Mouse (Mus musculus) ES-Bruce4 (cell line): Measurements from ENCODE around the gene Plek2. TPM values are rescaled to one million over a fixed set of nuclear protein-coding genes. Genes with fewer than 3 reads are reported as not detected.

ENCODE experiments used
- H3K27ac ChIP-seq: 2 replicates; pipeline ENCODE4 v1.5.1; 2012; ENCODE audit warnings: low read length, inconsistent platforms; ENCODE audit not compliant: insufficient read depth
- H3K27me3 ChIP-seq: 2 replicates; pipeline ENCODE4 v1.6.1; 2012; ENCODE audit warnings: mild to moderate bottlenecking, low read length, inconsistent platforms; ENCODE audit not compliant: control insufficient read depth, poor library complexity, insufficient read depth, severe bottlenecking
- H3K36me3 ChIP-seq: 2 replicates; pipeline ENCODE4 v1.6.1; 2012; ENCODE audit warnings: inconsistent platforms, mild to moderate bottlenecking, low read length, moderate library complexity; ENCODE audit not compliant: control insufficient read depth, poor library complexity, insufficient read depth, severe bottlenecking
- H3K4me1 ChIP-seq: one replicate; pipeline ENCODE4 v1.8.1; 2011; ENCODE audit warnings: low read length; ENCODE audit not compliant: control insufficient read depth, insufficient read depth
- H3K4me3 ChIP-seq: 2 replicates; pipeline ENCODE4 v1.5.1; 2011; ENCODE audit warnings: low read depth, mild to moderate bottlenecking, low read length
- H3K9ac ChIP-seq: 2 replicates; pipeline ENCODE4 v1.6.1; 2012; ENCODE audit warnings: low read depth, mild to moderate bottlenecking, inconsistent platforms; ENCODE audit not compliant: poor library complexity, severe bottlenecking
- H3K9me3 ChIP-seq: replicated peaks from 2 replicates; pipeline ENCODE4 v1.6.1; 2012; ENCODE audit warnings: mild to moderate bottlenecking, low read length, inconsistent platforms; ENCODE audit not compliant: control insufficient read depth, poor library complexity, insufficient read depth, severe bottlenecking
- CTCF ChIP-seq: IDR thresholded peaks from one replicate; pipeline ENCODE4 v1.8.1; 2011; ENCODE audit warnings: low read depth, low read length
- EP300 ChIP-seq: IDR thresholded peaks from 2 replicates; pipeline ENCODE4 v1.6.1; 2011; ENCODE audit warnings: low read depth, low read length; ENCODE audit not compliant: insufficient read depth
- POLR2A ChIP-seq: IDR thresholded peaks from one replicate; pipeline ENCODE4 v1.8.1; 2011; ENCODE audit warnings: low read length; ENCODE audit not compliant: insufficient read depth
- polyA plus RNA-seq: library from polyadenylated mRNA; stranded (reverse); fragments of >200 nt; gene quantifications from 2 replicates; pipeline ENCODE4 v1.2.4, GENCODE M21; 2011; ENCODE audit warnings: low read depth; ENCODE audit not compliant: missing spikeins, insufficient read depth, insufficient read length

Gene Plek2
- polyA plus RNA-seq, 1 experiment, result 3.0 TPM

GRCm38 (mm10) chr12:78922058-78922457 is 15.3 kb upstream of the Plek2 start:
- H3K36me3 ChIP-seq, result no peaks in the 10 kb centered on the region
- H3K9ac ChIP-seq, result no peak overlapping the region
- H3K4me1 ChIP-seq, result no peaks in the 10 kb centered on the region
- H3K27ac ChIP-seq, result no peak overlapping the region
- TF ChIP-seq CTCF (no peak), EP300 (no peak), POLR2A (no peak)
- no peaks in the 10 kb centered on the region for H3K9me3 ChIP-seq
- H3K4me3 ChIP-seq, result no peak overlapping the region
- H3K27me3 ChIP-seq, result no peaks in the 10 kb centered on the region

- H3K9ac ChIP-seq, result no peak overlapping the region
- H3K4me3 ChIP-seq, result no peak overlapping the region
- H3K4me1 ChIP-seq, result no peaks in the 10 kb centered on the region
- H3K36me3 ChIP-seq, result no peaks in the 10 kb centered on the region
- TF ChIP-seq CTCF (no peak), POLR2A (no peak), EP300 (no peak)
- H3K27me3 ChIP-seq, result no peaks in the 10 kb centered on the region
- H3K9me3 ChIP-seq, result no peaks in the 10 kb centered on the region
- H3K27ac ChIP-seq, result no peak overlapping the region
Measured at GRCm38 (mm10) chr12:78921421-78921820, 14.7 kb upstream of the Plek2 start.

- H3K27me3 ChIP-seq, result no peaks in the 10 kb centered on the region
- H3K4me3 ChIP-seq, result no peak overlapping the region
- H3K36me3 ChIP-seq, result no peaks in the 10 kb centered on the region
- H3K9me3 ChIP-seq, result 0 out of 2 replicates have a peak, but pooled peaks cover 2% of the 10 kb centered on the region
- H3K4me1 ChIP-seq, result no peaks in the 10 kb centered on the region
- no peak overlapping the region for H3K9ac ChIP-seq
- TF ChIP-seq EP300, result no peak
- TF ChIP-seq POLR2A, result no peak
- peak; percentile 65 for TF ChIP-seq CTCF
- H3K27ac ChIP-seq, result no peak overlapping the region
Measured at GRCm38 (mm10) chr12:78919079-78919712, 12.4 kb upstream of the Plek2 start.

DNA sequence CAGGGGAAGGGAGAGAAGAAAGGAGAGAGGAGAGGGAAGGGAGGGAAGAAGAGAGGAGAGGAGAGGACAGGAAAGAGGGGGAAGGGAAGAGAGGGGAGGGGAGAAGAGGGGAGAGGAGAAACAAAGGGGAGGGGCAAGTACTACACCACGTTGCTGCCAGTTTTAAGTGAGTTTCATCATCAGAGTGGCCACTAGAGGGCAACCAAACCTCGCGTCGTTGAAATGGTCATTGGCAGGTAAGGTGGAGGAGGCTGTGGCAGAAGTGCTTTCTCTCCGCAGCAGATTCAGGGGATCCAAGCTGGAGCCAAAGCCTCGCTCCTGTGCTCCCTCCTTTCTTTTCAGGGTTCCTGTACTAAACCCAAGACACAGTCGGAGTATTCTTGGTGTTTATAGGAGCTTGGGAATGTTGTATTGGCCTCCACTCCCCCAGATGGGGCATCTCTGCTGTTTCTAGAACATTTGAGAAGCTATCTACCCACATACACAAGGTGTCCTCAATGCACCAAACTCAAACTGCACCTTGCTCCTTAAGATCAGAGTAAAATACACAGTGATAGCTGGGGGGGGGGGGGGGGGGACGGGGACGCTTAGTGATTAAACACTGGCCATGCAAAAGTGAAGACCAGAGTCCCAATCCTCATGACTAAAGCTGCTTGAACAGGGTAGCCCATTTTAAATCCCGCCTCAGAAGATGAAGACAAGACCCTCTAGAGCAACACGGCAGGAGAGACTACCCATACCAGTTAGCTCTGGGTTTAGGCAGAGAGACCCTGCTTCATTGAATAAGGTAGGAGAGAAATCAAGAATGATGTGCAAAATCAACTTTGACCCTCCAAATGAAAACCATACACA is 11.7 kb upstream of the Plek2 start:
- H3K27ac ChIP-seq, result no peak overlapping the region
- TF ChIP-seq POLR2A (no peak), CTCF (peak; percentile 93)
- H3K27me3 ChIP-seq, result no peaks in the 10 kb centered on the region; the same call in 1 of the 2 replicates
- no peaks in the 10 kb centered on the region for H3K36me3 ChIP-seq
- no peaks in the 10 kb centered on the region for H3K4me1 ChIP-seq
- no peak overlapping the region for H3K4me3 ChIP-seq
- no peak overlapping the region for H3K9ac ChIP-seq
- H3K9me3 ChIP-seq, result 0 out of 2 replicates have a peak, but pooled peaks cover 2% of the 10 kb centered on the region

DNA sequence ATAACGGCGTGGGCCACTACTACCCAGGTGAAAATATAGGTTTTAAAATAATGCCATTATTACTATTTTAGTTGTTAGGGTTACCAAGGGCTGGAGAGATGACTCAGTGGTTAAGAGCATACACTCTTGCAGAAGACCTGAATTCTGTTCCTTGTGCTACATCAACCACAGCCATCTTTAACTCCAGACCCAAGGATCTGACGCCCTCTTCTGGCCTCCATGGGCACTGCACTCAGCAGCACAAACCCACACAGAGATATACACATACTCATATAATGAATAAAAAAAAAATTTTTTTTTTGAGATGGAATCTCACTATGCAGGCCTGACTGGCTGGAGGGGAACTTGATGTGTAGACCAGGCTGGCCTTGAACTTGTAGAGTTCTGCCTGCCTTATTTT is 9.5 kb upstream of the Plek2 start:
- H3K9me3 ChIP-seq, result 0 out of 2 replicates have a peak, but pooled peaks cover 2% of the 10 kb centered on the region
- no peaks in the 10 kb centered on the region for H3K4me1 ChIP-seq
- H3K4me3 ChIP-seq, result no peak overlapping the region
- H3K9ac ChIP-seq, result no peak overlapping the region
- TF ChIP-seq CTCF, result peak; percentile 45
- no peak for TF ChIP-seq EP300
- no peaks in the 10 kb centered on the region for H3K36me3 ChIP-seq
- no peak overlapping the region for H3K27ac ChIP-seq
- H3K27me3 ChIP-seq, result peaks cover 5% of the 10 kb centered on the region; the same call in 1 of the 2 replicates

DNA sequence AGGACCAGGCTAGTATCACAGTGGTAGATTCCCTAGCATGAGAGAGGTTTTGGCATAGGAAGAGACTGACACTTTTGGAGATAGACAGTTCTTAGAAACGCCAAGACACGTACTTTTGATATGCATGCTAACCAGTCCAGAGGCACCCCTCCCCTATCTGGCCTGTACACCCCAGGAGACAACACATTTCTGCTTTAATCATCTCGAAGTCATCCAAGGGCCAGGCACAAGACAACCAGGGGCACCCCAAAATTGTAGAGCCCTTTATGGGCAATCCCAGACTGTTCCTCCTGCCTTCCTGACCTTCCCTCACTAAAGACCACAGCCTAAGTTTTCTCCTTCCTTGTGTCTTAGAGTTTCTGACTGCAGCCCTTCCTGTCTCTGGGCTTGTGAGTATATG is 8.8 kb upstream of the Plek2 start:
- no peak overlapping the region for H3K27ac ChIP-seq
- no peak for TF ChIP-seq POLR2A
- no peak for TF ChIP-seq CTCF
- TF ChIP-seq EP300, result no peak
- no peaks in the 10 kb centered on the region for H3K36me3 ChIP-seq
- no peak overlapping the region for H3K4me3 ChIP-seq
- H3K9ac ChIP-seq, result no peak overlapping the region
- H3K4me1 ChIP-seq, result peaks cover 2% of the 10 kb centered on the region
- H3K9me3 ChIP-seq, result 0 out of 2 replicates have a peak, but pooled peaks cover 2% of the 10 kb centered on the region
- H3K27me3 ChIP-seq, result peaks cover 5% of the 10 kb centered on the region; the same call in 1 of the 2 replicates
